Mouse (Mus musculus): Measurements from ENCODE around the gene Mast4. TPM values are rescaled to one million over a fixed set of nuclear protein-coding genes. Genes with fewer than 3 reads are reported as not detected.

Gene Mast4
- total and polyA plus RNA-seq, 3 experiments: 2.7 to 7.0 TPM; not detected in 1

DNA sequence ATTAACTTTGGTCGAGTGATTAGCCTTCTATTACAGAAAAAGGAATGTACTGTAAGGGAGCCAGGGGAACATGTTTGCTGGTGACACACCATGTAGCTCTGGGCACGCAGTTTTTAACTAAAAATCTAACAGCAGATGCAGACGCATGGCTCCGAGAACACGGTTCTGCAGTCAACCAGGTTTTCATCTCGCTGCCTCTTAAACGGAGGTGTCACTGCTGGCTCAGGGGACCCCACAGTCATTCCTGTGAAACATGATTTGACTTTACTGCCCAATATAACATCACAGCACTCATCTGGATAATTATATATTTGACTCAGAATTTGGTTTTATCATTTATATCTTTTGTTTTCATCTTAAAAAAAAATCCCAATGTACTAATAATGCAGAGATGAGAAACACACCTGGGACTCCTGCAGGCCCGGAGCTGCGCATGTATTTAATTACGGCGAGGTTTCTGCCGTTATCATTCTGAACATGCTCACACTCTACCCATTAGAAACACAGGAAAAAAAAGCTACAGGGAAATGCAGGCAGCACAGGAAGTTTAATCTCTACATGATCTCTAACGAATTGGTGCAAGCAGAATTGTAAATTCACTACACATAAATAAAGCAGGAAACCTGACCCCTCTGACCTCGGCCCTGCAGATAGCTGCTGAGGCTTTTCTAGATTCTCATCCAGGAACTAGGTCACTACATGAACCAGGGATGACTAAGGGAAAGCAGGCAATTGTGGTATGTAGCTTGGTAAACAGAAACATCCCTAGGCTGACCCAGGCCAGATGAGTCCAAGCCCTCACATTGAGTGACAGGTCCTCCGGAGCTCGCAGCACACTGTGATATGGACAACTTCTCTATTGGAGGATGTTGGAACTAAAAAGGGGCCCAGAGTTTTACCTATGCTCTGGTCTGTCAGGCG is 108.1 kb downstream of the Mast4 start:
- Histone ChIP-seq H3K27me3 (ENCODE audit: control insufficient read depth in 1 of 2, insufficient read depth in 2 of 2, low read length in 2 of 2) (no peaks in the 10 kb centered on the region), H3K27ac (ENCODE audit: control insufficient read depth, low read depth, low read length) (no peak overlapping the region), H3K36me3 (ENCODE audit: control insufficient read depth in 1 of 2, insufficient read depth in 2 of 2, low read length in 2 of 2) (no peaks in the 10 kb centered on the region), H3K9ac (ENCODE audit: control insufficient read depth, low read depth, low read length, poor library complexity, severe bottlenecking) (no peak overlapping the region), H3K79me2 (ENCODE audit: control insufficient read depth, insufficient read depth, low read length, poor library complexity) (no peaks in the 10 kb centered on the region), H3K4me1 (ENCODE audit: control insufficient read depth in 1 of 2, insufficient read depth in 2 of 2, low read length in 2 of 2) (no peaks in the 10 kb centered on the region), H3K4me3 (ENCODE audit: control insufficient read depth in 1 of 2, insufficient read depth in 1 of 2, low read depth in 2 of 2, low read length in 2 of 2) (no peak overlapping the region), H3K9me3 (replicated peaks; ENCODE audit: insufficient read depth, low read length) (no peaks in the 10 kb centered on the region)
- TF ChIP-seq TCF12 (IDR thresholded peaks at IDR 0.05; ENCODE audit: low read depth, low read length): no peak
- no peak for TF ChIP-seq JUND (IDR thresholded peaks at IDR 0.05; ENCODE audit: low read depth, low read length)
- TF ChIP-seq MYC (IDR thresholded peaks at IDR 0.05; ENCODE audit: low read depth, low read length): no peak
- no peak for TF ChIP-seq POLR2A (IDR thresholded peaks at IDR 0.05; ENCODE audit: control insufficient read depth in 1 of 2, insufficient read depth in 1 of 2, low read depth in 1 of 2, low read length in 2 of 2, poor library complexity in 1 of 2)
- TF ChIP-seq ZMIZ1 (IDR thresholded peaks at IDR 0.05; ENCODE audit: low read depth, low read length): no peak
- no peak for TF ChIP-seq SIN3A (IDR thresholded peaks at IDR 0.05; ENCODE audit: low read length)
- DNase-seq (ENCODE audit: low read depth, low spot score): no peak

DNA sequence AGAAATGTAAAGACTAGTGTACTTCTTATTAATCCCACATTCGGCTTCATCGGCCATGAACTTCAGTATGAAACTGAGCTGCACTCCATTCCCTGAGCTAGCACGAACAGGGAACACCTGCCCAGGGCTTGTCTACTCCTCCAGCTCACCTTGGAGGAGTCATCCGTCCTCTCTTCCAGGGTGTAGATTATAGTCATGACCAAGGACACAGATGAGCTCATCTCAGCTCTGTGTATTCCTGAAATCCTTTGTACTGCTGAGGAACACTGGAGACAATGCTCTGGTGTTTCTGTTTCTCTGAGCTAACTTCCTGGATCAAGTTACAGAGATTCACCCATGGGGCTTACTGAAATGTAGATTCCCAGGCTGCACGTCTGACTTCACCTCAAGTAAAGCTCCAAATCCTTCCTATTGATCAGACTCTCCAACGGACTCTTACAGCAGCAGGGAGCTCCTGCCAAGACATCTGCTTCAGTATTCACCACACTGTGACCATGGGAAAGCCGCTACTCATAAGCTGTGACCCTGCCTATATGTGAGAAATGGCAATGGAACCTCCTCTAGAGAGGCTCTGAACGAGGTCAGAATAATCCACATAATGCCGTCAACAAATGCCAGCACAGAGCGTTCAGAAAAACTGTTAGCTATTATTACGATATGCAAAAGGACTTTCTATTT is 108.9 kb downstream of the Mast4 start:
- H3K36me3 ChIP-seq (ENCODE audit: control insufficient read depth in 1 of 2, insufficient read depth in 2 of 2, low read length in 2 of 2): no peaks in the 10 kb centered on the region
- no peaks in the 10 kb centered on the region for H3K27me3 ChIP-seq (ENCODE audit: control insufficient read depth in 1 of 2, insufficient read depth in 2 of 2, low read length in 2 of 2)
- no peak for TF ChIP-seq E2F4 (IDR thresholded peaks at IDR 0.05; ENCODE audit: borderline replicate concordance, low read depth, low read length)
- TF ChIP-seq TCF12 (IDR thresholded peaks at IDR 0.05; ENCODE audit: low read depth, low read length): no peak
- TF ChIP-seq CHD2 (IDR thresholded peaks at IDR 0.05; ENCODE audit: low read length): no peak
- no peak for TF ChIP-seq MXI1 (IDR thresholded peaks at IDR 0.05; ENCODE audit: low read depth, low read length)
- no peak for TF ChIP-seq GATA1 (IDR thresholded peaks at IDR 0.05; ENCODE audit: low read depth, low read length)
- no peak for TF ChIP-seq USF1 (IDR thresholded peaks at IDR 0.05; ENCODE audit: low read depth, low read length)
- TF ChIP-seq UBTF (IDR thresholded peaks at IDR 0.05; ENCODE audit: borderline replicate concordance, insufficient read depth, low read depth, low read length): no peak
- no peak for TF ChIP-seq USF2 (IDR thresholded peaks at IDR 0.05; ENCODE audit: borderline replicate concordance in 1 of 2, insufficient read depth in 1 of 2, low read depth in 1 of 2, low read length in 2 of 2)
- no peak for TF ChIP-seq POLR2AphosphoS2 (IDR thresholded peaks at IDR 0.05; ENCODE audit: low read length)
- TF ChIP-seq ETS1 (IDR thresholded peaks at IDR 0.05; ENCODE audit: low read depth, low read length): no peak
- no peak for TF ChIP-seq POLR2AphosphoS5 (IDR thresholded peaks at IDR 0.05; ENCODE audit: borderline replicate concordance, low read depth, low read length)
- no peak for TF ChIP-seq RAD21 (IDR thresholded peaks at IDR 0.05; ENCODE audit: low read depth, low read length)
- no peak for TF ChIP-seq CTCF (IDR thresholded peaks at IDR 0.05 in 2 of 3, conservative IDR thresholded peaks at IDR 0.05 in 1 of 3; ENCODE audit: control insufficient read depth in 1 of 3, insufficient read depth in 1 of 3, low read depth in 2 of 3, low read length in 3 of 3, poor library complexity in 1 of 3, severe bottlenecking in 1 of 3)
- TF ChIP-seq HCFC1 (IDR thresholded peaks at IDR 0.05; ENCODE audit: low read depth, low read length): no peak
- no peak for TF ChIP-seq CHD1 (IDR thresholded peaks at IDR 0.05; ENCODE audit: low read depth, low read length)
- no peak for TF ChIP-seq BHLHE40 (IDR thresholded peaks at IDR 0.05; ENCODE audit: borderline replicate concordance, low read depth, low read length)
- no peak overlapping the region for H3K27ac ChIP-seq (ENCODE audit: control insufficient read depth, low read depth, low read length)
- H3K79me2 ChIP-seq (ENCODE audit: control insufficient read depth, insufficient read depth, low read length, poor library complexity): no peaks in the 10 kb centered on the region
- H3K4me1 ChIP-seq (ENCODE audit: control insufficient read depth in 1 of 2, insufficient read depth in 2 of 2, low read length in 2 of 2): no peaks in the 10 kb centered on the region
- no peak for DNase-seq (ENCODE audit: low read depth, low spot score)
- no peak overlapping the region for H3K9ac ChIP-seq (ENCODE audit: control insufficient read depth, low read depth, low read length, poor library complexity, severe bottlenecking)
- H3K4me3 ChIP-seq (ENCODE audit: control insufficient read depth in 1 of 2, insufficient read depth in 1 of 2, low read depth in 2 of 2, low read length in 2 of 2): no peak overlapping the region
- no peaks in the 10 kb centered on the region for H3K9me3 ChIP-seq (replicated peaks; ENCODE audit: insufficient read depth, low read length)

Measured in MEL (cell line).